Mouse (Mus musculus) midbrain, embryonic 13.5 days (tissue): ENCODE data around the gene Ctu1. TPM values are rescaled to one million over a fixed set of nuclear protein-coding genes. Genes with fewer than 3 reads are reported as not detected.

Experiments
- ATAC-seq: fragments of 200-750 bp; cut with Nextera tagmentation; 2 replicates; pipeline ENCODE4 v1.8.0; 2017; ENCODE audit warnings: mild to moderate bottlenecking, moderate TSS enrichment, moderate library complexity
- H3K27ac ChIP-seq: fragments of 300-500 bp; sonication (generic); 2 replicates; pipeline ENCODE4 v1.5.1; 2015; ENCODE audit warnings: inconsistent platforms, mild to moderate bottlenecking, moderate library complexity
- H3K27me3 ChIP-seq: fragments of 300-500 bp; sonication (generic); 2 replicates; pipeline ENCODE4 v1.6.1; 2015; ENCODE audit warnings: mild to moderate bottlenecking, inconsistent platforms
- H3K36me3 ChIP-seq: fragments of 300-500 bp; sonication (generic); 2 replicates; pipeline ENCODE4 v1.6.1; 2015; ENCODE audit warnings: mild to moderate bottlenecking, inconsistent platforms
- H3K4me1 ChIP-seq: fragments of 300-500 bp; sonication (generic); replicated peaks from 2 replicates; pipeline ENCODE4 v1.6.1; 2015; ENCODE audit warnings: inconsistent platforms
- H3K4me2 ChIP-seq: fragments of 300-500 bp; sonication (generic); replicated peaks from 2 replicates; pipeline ENCODE4 v1.6.1; 2015; ENCODE audit warnings: moderate library complexity, mild to moderate bottlenecking, inconsistent platforms
- H3K4me3 ChIP-seq: fragments of 300-500 bp; sonication (generic); replicated peaks from 2 replicates; pipeline ENCODE4 v1.5.1; 2015; ENCODE audit warnings: mild to moderate bottlenecking, inconsistent platforms
- H3K9ac ChIP-seq: fragments of 300-500 bp; sonication (generic); replicated peaks from 2 replicates; pipeline ENCODE4 v1.6.1; 2015; ENCODE audit warnings: mild to moderate bottlenecking, inconsistent platforms
- H3K9me3 ChIP-seq: fragments of 300-500 bp; sonication (generic); 2 replicates; pipeline ENCODE4 v1.6.1; 2016; ENCODE audit warnings: mild to moderate bottlenecking, inconsistent platforms
- WGBS: fragments of 180-500 bp; shearing (Covaris S2); methylation state at CpG from one replicate; pipeline ENCODE4 v1.1.7; 2015; 5-methylcytosine and 5-hydroxymethylcytosine counted together
- polyA plus RNA-seq: library from polyadenylated mRNA; unstranded; fragments of >200 nt; fragmentation: Nextera tagmentation; extraction: Ambion mirVana; gene quantifications from 2 replicates; pipeline ENCODE4 v1.2.1, GENCODE M21; 2015

Ctu1 gene
- 20.3 and 21.8 TPM in 2 replicates for polyA plus RNA-seq

- H3K4me3 ChIP-seq = peak within 1 kb of the TSS; percentile 75
- H3K4me1 ChIP-seq = peaks cover 19% of the 10 kb centered on the region
- H3K9ac ChIP-seq = peak within 1 kb of the TSS; percentile 76
- H3K27me3 ChIP-seq = no peaks in the 10 kb centered on the region
- H3K27ac ChIP-seq = peak within 1 kb of the TSS; percentile 51
- WGBS = under 1% methylated on average over 26 of the region's 26 CpGs
- H3K36me3 ChIP-seq = peaks cover 27% of the 10 kb centered on the region
- ATAC-seq = peak; percentile 95
- H3K4me2 ChIP-seq = peak within 1 kb of the TSS; percentile 79
- H3K9me3 ChIP-seq = no peaks in the 10 kb centered on the region
These were observed at the start of gene Ctu1 for GRCm38 (mm10) chr7:43671809-43672580. Ctu1 (plus strand) TSS chr7:43672016.

GRCm38 (mm10) chr7:43622927-43623326, 48.9 kb upstream of the Ctu1 start:
- H3K27me3 ChIP-seq = no peaks in the 10 kb centered on the region
- no peak for ATAC-seq
- no peaks in the 10 kb centered on the region for H3K36me3 ChIP-seq
- 85% methylated on average over 7 of the region's 7 CpGs for WGBS
- no peak overlapping the region for H3K4me2 ChIP-seq
- H3K4me1 ChIP-seq = 0 out of 2 replicates have a peak, but pooled peaks cover 7% of the 10 kb centered on the region
- H3K4me3 ChIP-seq = no peak overlapping the region
- H3K9ac ChIP-seq = no peak overlapping the region
- no peak overlapping the region for H3K27ac ChIP-seq
- H3K9me3 ChIP-seq = no peaks in the 10 kb centered on the region

GRCm38 (mm10) chr7:43623819-43624218, 48.0 kb upstream of the Ctu1 start:
- H3K9me3 ChIP-seq = no peaks in the 10 kb centered on the region
- 14% methylated on average over 10 of the region's 10 CpGs for WGBS
- H3K4me3 ChIP-seq = no peak overlapping the region
- H3K27me3 ChIP-seq = no peaks in the 10 kb centered on the region
- no peaks in the 10 kb centered on the region for H3K36me3 ChIP-seq
- peak; percentile 48; the same call in 1 of the 2 replicates for ATAC-seq
- 0 out of 2 replicates have a peak, but pooled peaks cover 7% of the 10 kb centered on the region for H3K4me1 ChIP-seq
- peak overlapping the region; percentile 33 for H3K4me2 ChIP-seq
- H3K9ac ChIP-seq = 0 out of 2 replicates have a peak overlapping the region, but pooled peaks have one; percentile 14
- H3K27ac ChIP-seq = no peak overlapping the region

- WGBS = 49% methylated on average over 3 of the region's 3 CpGs
- H3K4me2 ChIP-seq = no peak overlapping the region
- H3K27me3 ChIP-seq = no peaks in the 10 kb centered on the region
- no peaks in the 10 kb centered on the region for H3K36me3 ChIP-seq
- no peak overlapping the region for H3K9ac ChIP-seq
- no peaks in the 10 kb centered on the region for H3K9me3 ChIP-seq
- no peak overlapping the region for H3K27ac ChIP-seq
- ATAC-seq = peak; percentile 53; the same call in 1 of the 2 replicates
- 0 out of 2 replicates have a peak, but pooled peaks cover 7% of the 10 kb centered on the region for H3K4me1 ChIP-seq
- H3K4me3 ChIP-seq = no peak overlapping the region
These were observed 46.8 kb upstream of the Ctu1 start for GRCm38 (mm10) chr7:43625065-43625464.

GRCm38 (mm10) chr7:43625794-43626422, 45.9 kb upstream of the Ctu1 start:
- Histone ChIP-seq H3K9me3 (no peaks in the 10 kb centered on the region), H3K4me1 (0 out of 2 replicates have a peak, but pooled peaks cover 7% of the 10 kb centered on the region), H3K4me2 (no peak overlapping the region), H3K4me3 (no peak overlapping the region), H3K36me3 (no peaks in the 10 kb centered on the region), H3K9ac (no peak overlapping the region), H3K27ac (no peak overlapping the region), H3K27me3 (no peaks in the 10 kb centered on the region)
- no peak for ATAC-seq
- WGBS = 88% methylated on average over 8 of the region's 8 CpGs

GRCm38 (mm10) chr7:43633940-43634339, 37.9 kb upstream of the Ctu1 start:
- no peaks in the 10 kb centered on the region for H3K27me3 ChIP-seq
- no peak for ATAC-seq
- H3K4me3 ChIP-seq = no peak overlapping the region
- H3K9me3 ChIP-seq = no peaks in the 10 kb centered on the region
- 87% methylated on average over 4 of the region's 4 CpGs for WGBS
- H3K9ac ChIP-seq = no peak overlapping the region
- H3K27ac ChIP-seq = no peak overlapping the region
- no peaks in the 10 kb centered on the region for H3K4me1 ChIP-seq
- no peaks in the 10 kb centered on the region for H3K36me3 ChIP-seq
- no peak overlapping the region for H3K4me2 ChIP-seq

GRCm38 (mm10) chr7:43634500-43634899, 37.3 kb upstream of the Ctu1 start, which contains the start of gene Ceacam18:
Ceacam18 (plus strand) TSS chr7:43634707.
- ATAC-seq = no peak
- Histone ChIP-seq H3K9ac (no peak within 1 kb of the TSS), H3K36me3 (no peaks in the 10 kb centered on the region), H3K27me3 (no peaks in the 10 kb centered on the region), H3K4me1 (no peaks in the 10 kb centered on the region), H3K9me3 (no peaks in the 10 kb centered on the region), H3K4me3 (no peak within 1 kb of the TSS), H3K27ac (no peak within 1 kb of the TSS), H3K4me2 (no peak within 1 kb of the TSS)
- 80% methylated on average over 6 of the region's 6 CpGs for WGBS

- no peaks in the 10 kb centered on the region for H3K36me3 ChIP-seq
- no peak overlapping the region for H3K9ac ChIP-seq
- H3K4me2 ChIP-seq = no peak overlapping the region
- WGBS = 79% methylated on average over 2 of the region's 2 CpGs
- no peak overlapping the region for H3K4me3 ChIP-seq
- ATAC-seq = no peak
- no peaks in the 10 kb centered on the region for H3K4me1 ChIP-seq
- H3K9me3 ChIP-seq = no peaks in the 10 kb centered on the region
- H3K27me3 ChIP-seq = no peaks in the 10 kb centered on the region
- no peak overlapping the region for H3K27ac ChIP-seq
These were observed 35.6 kb upstream of the Ctu1 start for GRCm38 (mm10) chr7:43636194-43636593.

GRCm38 (mm10) chr7:43637118-43637517, 34.7 kb upstream of the Ctu1 start:
- H3K9me3 ChIP-seq = no peaks in the 10 kb centered on the region
- H3K4me3 ChIP-seq = no peak overlapping the region
- H3K27me3 ChIP-seq = no peaks in the 10 kb centered on the region
- WGBS = 43% methylated on average over 1 of the region's 1 CpGs
- no peak overlapping the region for H3K4me2 ChIP-seq
- no peaks in the 10 kb centered on the region for H3K36me3 ChIP-seq
- H3K9ac ChIP-seq = no peak overlapping the region
- ATAC-seq = no peak
- no peaks in the 10 kb centered on the region for H3K4me1 ChIP-seq
- no peak overlapping the region for H3K27ac ChIP-seq

GRCm38 (mm10) chr7:43642587-43642986, 29.2 kb upstream of the Ctu1 start:
- no peak for ATAC-seq
- H3K9ac ChIP-seq = no peak overlapping the region
- no peak overlapping the region for H3K27ac ChIP-seq
- H3K4me2 ChIP-seq = no peak overlapping the region
- no peaks in the 10 kb centered on the region for H3K4me1 ChIP-seq
- WGBS = 86% methylated on average over 5 of the region's 5 CpGs
- no peaks in the 10 kb centered on the region for H3K27me3 ChIP-seq
- no peak overlapping the region for H3K4me3 ChIP-seq
- H3K9me3 ChIP-seq = no peaks in the 10 kb centered on the region
- H3K36me3 ChIP-seq = no peaks in the 10 kb centered on the region

GRCm38 (mm10) chr7:43643046-43643652, 28.7 kb upstream of the Ctu1 start:
- H3K4me2 ChIP-seq = no peak overlapping the region
- no peaks in the 10 kb centered on the region for H3K4me1 ChIP-seq
- no peak overlapping the region for H3K9ac ChIP-seq
- H3K36me3 ChIP-seq = no peaks in the 10 kb centered on the region
- no peaks in the 10 kb centered on the region for H3K9me3 ChIP-seq
- no peaks in the 10 kb centered on the region for H3K27me3 ChIP-seq
- H3K4me3 ChIP-seq = no peak overlapping the region
- H3K27ac ChIP-seq = no peak overlapping the region
- ATAC-seq = no peak
- WGBS = 87% methylated on average over 17 of the region's 17 CpGs

- no peak overlapping the region for H3K9ac ChIP-seq
- H3K4me2 ChIP-seq = no peak overlapping the region
- no peak overlapping the region for H3K27ac ChIP-seq
- no peak overlapping the region for H3K4me3 ChIP-seq
- peaks cover 5% of the 10 kb centered on the region; the same call in 1 of the 2 replicates for H3K9me3 ChIP-seq
- H3K36me3 ChIP-seq = no peaks in the 10 kb centered on the region
- no peaks in the 10 kb centered on the region for H3K27me3 ChIP-seq
- no peak for ATAC-seq
- H3K4me1 ChIP-seq = no peaks in the 10 kb centered on the region
- WGBS = 91% methylated on average over 6 of the region's 6 CpGs
These were observed 19.1 kb upstream of the Ctu1 start for GRCm38 (mm10) chr7:43652683-43653082.
